8 mouse cellular contexts compared by ENCODE assay signal in genomic region chr2:20339016-20339734, GRCm38 (mm10).
DNase-seq lines count a peak whose midpoint lies in the region; ATAC-seq and TF ChIP-seq lines count a peak whose summit lies in the region.
"Had no signal": no experiment of that assay in that cellular context is flagged by ENCODE, and none has a peak within 500 bp of the region (broad histone marks: within the 10 kb centered on the region; RNA-seq: fewer than 3 reads in every experiment).

No protein-coding gene starts in this region.

- peak overlapping the region; percentile 23 for H3K4me3 ChIP-seq in kidney, embryonic 16.5 days (ENCODE audit: low read length)
- 0 out of 2 replicates have a peak overlapping the region, but pooled peaks have one; percentile 28 for H3K4me3 ChIP-seq in embryonic facial prominence, embryonic 10.5 days
- H3K4me3 ChIP-seq in forebrain, postnatal 0 days (ENCODE audit: low read depth, low read length) = no peak overlapping the region
- H3K4me3 ChIP-seq in midbrain, embryonic 15.5 days = 0 out of 2 replicates have a peak overlapping the region, but pooled peaks have one; percentile 25
- no peak overlapping the region for H3K4me3 ChIP-seq in liver, embryonic 12.5 days

- DNase-seq in kidney, postnatal 25 days = no peak
- DNase-seq in embryonic facial prominence, embryonic 10.5 days (ENCODE audit: low spot score) = no peak
- no peak for DNase-seq in forebrain, postnatal 0 days
- no peak for DNase-seq in layer of hippocampus, adult 11-12 months (ENCODE audit: low spot score)
- DNase-seq: thymus, postnatal 14 days had no signal

- ATAC-seq in kidney, embryonic 16.5 days (ENCODE audit: low FRiP score, low TSS enrichment) = no peak
- ATAC-seq in forebrain, postnatal 0 days = no peak
- ATAC-seq in midbrain, embryonic 15.5 days (replicated peaks) = no peak
- ATAC-seq in liver, embryonic 12.5 days = no peak

- no peaks in the 10 kb centered on the region for H3K9me3 ChIP-seq in kidney, embryonic 16.5 days (ENCODE audit: low read length)
- H3K9me3 ChIP-seq in embryonic facial prominence, embryonic 10.5 days = no peaks in the 10 kb centered on the region
- no peaks in the 10 kb centered on the region for H3K9me3 ChIP-seq in forebrain, postnatal 0 days (ENCODE audit: low read length)
- H3K9me3 ChIP-seq in midbrain, embryonic 15.5 days = no peaks in the 10 kb centered on the region
- no peaks in the 10 kb centered on the region for H3K9me3 ChIP-seq in liver, embryonic 12.5 days (replicated peaks)

- peak overlapping the region; percentile 43 for H3K27ac ChIP-seq in kidney, embryonic 16.5 days (ENCODE audit: low read length)
- no peak overlapping the region for H3K27ac ChIP-seq in embryonic facial prominence, embryonic 10.5 days (replicated peaks)
- 0 out of 2 replicates have a peak overlapping the region, but pooled peaks have one; percentile 1 for H3K27ac ChIP-seq in forebrain, postnatal 0 days (ENCODE audit: low read depth, low read length)
- no peak overlapping the region for H3K27ac ChIP-seq in midbrain, embryonic 15.5 days
- H3K27ac ChIP-seq in liver, embryonic 12.5 days = no peak overlapping the region

- H3K27me3 ChIP-seq in kidney, embryonic 16.5 days (ENCODE audit: insufficient read depth, low read length) = no peaks in the 10 kb centered on the region
- no peaks in the 10 kb centered on the region for H3K27me3 ChIP-seq in embryonic facial prominence, embryonic 10.5 days (replicated peaks; ENCODE audit: low read depth, poor library complexity, severe bottlenecking)
- H3K27me3 ChIP-seq in forebrain, postnatal 0 days (ENCODE audit: insufficient read depth, low read length) = no peaks in the 10 kb centered on the region
- no peaks in the 10 kb centered on the region for H3K27me3 ChIP-seq in midbrain, embryonic 15.5 days (replicated peaks)
- H3K27me3 ChIP-seq in liver, embryonic 12.5 days (replicated peaks) = no peaks in the 10 kb centered on the region

- 59% methylated on average over 7 of the region's 7 CpGs for WGBS in kidney, embryonic 16.5 days
- 68% methylated on average over 7 of the region's 7 CpGs for WGBS in embryonic facial prominence, embryonic 10.5 days
- WGBS in forebrain, postnatal 0 days = 45% methylated on average over 7 of the region's 7 CpGs
- WGBS in midbrain, embryonic 15.5 days = 46% methylated on average over 7 of the region's 7 CpGs
- WGBS in liver, embryonic 12.5 days (ENCODE audit: insufficient replicate concordance) = 64% methylated on average over 7 of the region's 7 CpGs

- H3K36me3 ChIP-seq in kidney, embryonic 16.5 days (ENCODE audit: insufficient read depth, low read length) = no peaks in the 10 kb centered on the region
- H3K36me3 ChIP-seq in embryonic facial prominence, embryonic 10.5 days (replicated peaks) = no peaks in the 10 kb centered on the region
- H3K36me3 ChIP-seq in forebrain, postnatal 0 days (ENCODE audit: insufficient read depth) = no peaks in the 10 kb centered on the region
- H3K36me3 ChIP-seq in midbrain, embryonic 15.5 days (replicated peaks) = no peaks in the 10 kb centered on the region
- no peaks in the 10 kb centered on the region for H3K36me3 ChIP-seq in liver, embryonic 12.5 days

- peak overlapping the region; percentile 46 for H3K4me2 ChIP-seq in kidney, embryonic 16.5 days (replicated peaks; ENCODE audit: low read depth, low read length)
- peak overlapping the region; percentile 51 for H3K4me2 ChIP-seq in forebrain, postnatal 0 days (ENCODE audit: low read depth)
- H3K4me2 ChIP-seq in midbrain, embryonic 15.5 days = peak overlapping the region; percentile 45
- H3K4me2 ChIP-seq in liver, embryonic 12.5 days = no peak overlapping the region

- peaks cover 6% of the 10 kb centered on the region for H3K4me1 ChIP-seq in kidney, embryonic 16.5 days (ENCODE audit: insufficient read depth, low read length)
- peaks cover 9% of the 10 kb centered on the region; the same call in 1 of the 2 replicates for H3K4me1 ChIP-seq in embryonic facial prominence, embryonic 10.5 days
- H3K4me1 ChIP-seq in forebrain, postnatal 0 days (ENCODE audit: insufficient read depth) = peaks cover 3% of the 10 kb centered on the region; the same call in 1 of the 2 replicates
- H3K4me1 ChIP-seq in midbrain, embryonic 15.5 days = peaks cover 6% of the 10 kb centered on the region; the same call in 1 of the 2 replicates
- H3K4me1 ChIP-seq in liver, embryonic 12.5 days = no peaks in the 10 kb centered on the region

- H3K9ac ChIP-seq in kidney, embryonic 16.5 days (replicated peaks; ENCODE audit: low read length) = peak overlapping the region; percentile 48; the same call in 1 of the 2 replicates
- peak overlapping the region; percentile 18; the same call in 1 of the 2 replicates for H3K9ac ChIP-seq in forebrain, postnatal 0 days
- no peak overlapping the region for H3K9ac ChIP-seq in midbrain, embryonic 15.5 days
- H3K9ac ChIP-seq in liver, embryonic 12.5 days = no peak overlapping the region

- TF ChIP-seq CTCF in forebrain, postnatal 0 days (IDR thresholded peaks at IDR 0.05; ENCODE audit: low read depth) = no peak

Comparison
In these comparisons a context has a peak if more than half of its experiments do, and no peak if none do; other contexts are left out.
1. H3K27ac ChIP-seq: peak in kidney, embryonic 16.5 days (single experiment) and forebrain, postnatal 0 days (single experiment); none in embryonic facial prominence, embryonic 10.5 days (single experiment), midbrain, embryonic 15.5 days (single experiment) and liver, embryonic 12.5 days (single experiment).
2. H3K4me3 ChIP-seq: peak in kidney, embryonic 16.5 days (single experiment), embryonic facial prominence, embryonic 10.5 days (single experiment) and midbrain, embryonic 15.5 days (single experiment); none in forebrain, postnatal 0 days (single experiment) and liver, embryonic 12.5 days (single experiment).
3. H3K9ac ChIP-seq: peak in kidney, embryonic 16.5 days (single experiment) and forebrain, postnatal 0 days (single experiment); none in midbrain, embryonic 15.5 days (single experiment) and liver, embryonic 12.5 days (single experiment).